Mouse (Mus musculus) liver, embryonic 14.5 days (tissue): Measurements from ENCODE around the gene Ccdc194. TPM values are rescaled to one million over a fixed set of nuclear protein-coding genes. Genes with fewer than 3 reads are reported as not detected.

Experiments used
- ATAC-seq: fragments of 200-750 bp; cut with Nextera tagmentation; 2 replicates; pipeline ENCODE4 v1.8.0; 2017; ENCODE audit warnings: moderate number of reproducible peaks, mild to moderate bottlenecking, moderate library complexity; ENCODE audit not compliant: insufficient read depth
- DNase-seq, 3 experiments: peaks; one replicate each; pipeline ENCODE4 v3.0.0-alpha.2; 2012 to 2013; ENCODE audit warnings: low read depth in 3 of 3, low spot score in 3 of 3
- H3K27ac ChIP-seq: fragments of 300-500 bp; sonication (generic); 2 replicates; pipeline ENCODE4 v1.5.1; 2014; ENCODE audit warnings: moderate library complexity, mild to moderate bottlenecking, control low read depth, inconsistent platforms
- H3K27me3 ChIP-seq: fragments of 300-500 bp; sonication (generic); 2 replicates; pipeline ENCODE4 v1.6.1; 2014; ENCODE audit warnings: mild to moderate bottlenecking, low read length, moderate library complexity; ENCODE audit not compliant: control insufficient read depth, insufficient read depth
- H3K36me3 ChIP-seq: fragments of 300-500 bp; sonication (generic); replicated peaks from 2 replicates; pipeline ENCODE4 v1.6.1; 2014; ENCODE audit warnings: low read depth; ENCODE audit not compliant: control insufficient read depth, insufficient read depth
- H3K4me1 ChIP-seq, 2 experiments: fragments of 200-500 bp in 1 of 2; fragments of 300-500 bp in 1 of 2; sonication (generic) in 1 of 2; replicated peaks; 2 replicates each; pipeline ENCODE4 v1.6.1; 2012 to 2014; ENCODE audit warnings: antibody characterized with exemption in 1 of 2, inconsistent platforms in 1 of 2, low read length in 1 of 2; ENCODE audit not compliant: control insufficient read depth in 2 of 2, insufficient read depth in 2 of 2
- H3K4me2 ChIP-seq: fragments of 300-500 bp; sonication (generic); 2 replicates; pipeline ENCODE4 v1.6.1; 2014; ENCODE audit warnings: low read depth, mild to moderate bottlenecking, control low read depth, moderate library complexity
- H3K4me3 ChIP-seq, 2 experiments: fragments of 200-500 bp in 1 of 2; fragments of 300-500 bp in 1 of 2; sonication (generic) in 1 of 2; 2 replicates each; pipeline ENCODE4 v1.5.1; 2012 to 2014; ENCODE audit warnings: low read depth in 2 of 2, low read length in 2 of 2, mild to moderate bottlenecking in 2 of 2, control low read depth in 1 of 2, inconsistent platforms in 1 of 2, moderate library complexity in 1 of 2; ENCODE audit not compliant: insufficient read depth in 1 of 2
- H3K9ac ChIP-seq: fragments of 300-500 bp; sonication (generic); replicated peaks from 2 replicates; pipeline ENCODE4 v1.6.1; 2014; ENCODE audit warnings: mild to moderate bottlenecking, control low read depth, moderate library complexity
- H3K9me3 ChIP-seq: fragments of 300-500 bp; sonication (generic); 2 replicates; pipeline ENCODE4 v1.6.1; 2016; ENCODE audit warnings: low read length, mixed read lengths; ENCODE audit not compliant: control insufficient read depth
- CTCF ChIP-seq: IDR thresholded peaks from 2 replicates; pipeline ENCODE4 v1.5.1; 2016; ENCODE audit warnings: antibody characterized with exemption, low read depth, control low read depth
- EP300 ChIP-seq: IDR thresholded peaks from 2 replicates; pipeline ENCODE4 v1.6.1; 2016; ENCODE audit warnings: antibody characterized with exemption, low read depth
- WGBS: fragments of 180-500 bp; shearing (Covaris S2); extraction: QIAGEN DNeasy Blood & Tissue Kit; methylation state at CpG from one replicate; pipeline ENCODE4 v1.1.7; 2014; ENCODE audit not compliant: insufficient replicate concordance; 5-methylcytosine and 5-hydroxymethylcytosine counted together
- polyA plus RNA-seq, 2 experiments: library from polyadenylated mRNA; depleted of rRNA in 1 of 2; stranded (reverse) in 1 of 2; unstranded in 1 of 2; fragments of >200 nt; fragmentation: Nextera tagmentation in 1 of 2; extraction: Ambion mirVana in 1 of 2; gene quantifications; 2 replicates each; pipeline versions ENCODE4 v1.2.1 to v1.2.3; 2012 to 2014

The Ccdc194 gene
- 0.09 and 0.11 TPM in 2 replicates for polyA plus RNA-seq (2012; rRNA removed)
- 0.19 TPM in 1 of 2 replicates, not detected in the other for polyA plus RNA-seq (2014; fragmentation: Nextera tagmentation; extraction: Ambion mirVana)

GRCm38 (mm10) chr8:71525226-71526050 lies at the start of gene Ccdc194:
Gene Ccdc194, minus strand, starts transcription at chr8:71525711.
- TF ChIP-seq CTCF = no peak
- no peak for TF ChIP-seq EP300
- no peaks in the 10 kb centered on the region for H3K36me3 ChIP-seq
- H3K9me3 ChIP-seq = no peaks in the 10 kb centered on the region
- peaks cover 15% of the 10 kb centered on the region for H3K27me3 ChIP-seq
- H3K4me2 ChIP-seq = no peak within 1 kb of the TSS
- 31% methylated on average over 46 of the region's 46 CpGs for WGBS
- H3K4me3 ChIP-seq = no peak within 1 kb of the TSS
- no peak for ATAC-seq
- H3K9ac ChIP-seq = no peak within 1 kb of the TSS
- H3K27ac ChIP-seq = no peak within 1 kb of the TSS
- no peak for DNase-seq
- H3K4me1 ChIP-seq = peaks cover 0 to 5% of the 10 kb centered on the region in 2 experiments; a peak in 2 of 4 replicates

- 56% methylated on average over 1 of the region's 1 CpGs for WGBS
Observed at GRCm38 (mm10) chr8:71575020-71575419, 49.5 kb upstream of the Ccdc194 start.

GRCm38 (mm10) chr8:71574426-71574825 lies 48.9 kb upstream of the Ccdc194 start:
- WGBS = 62% methylated on average over 7 of the region's 7 CpGs
- no peak overlapping the region for H3K27ac ChIP-seq
- DNase-seq = no peak
- TF ChIP-seq CTCF = no peak
- no peak for TF ChIP-seq EP300
- H3K4me3 ChIP-seq = no peak overlapping the region
- no peak for ATAC-seq
- H3K9ac ChIP-seq = no peak overlapping the region
- H3K4me1 ChIP-seq = peaks cover 3 to 7% of the 10 kb centered on the region in 2 experiments
- peaks cover 3% of the 10 kb centered on the region for H3K27me3 ChIP-seq
- H3K36me3 ChIP-seq = no peaks in the 10 kb centered on the region
- H3K4me2 ChIP-seq = no peak overlapping the region
- no peaks in the 10 kb centered on the region for H3K9me3 ChIP-seq

More at GRCm38 (mm10) chr8:71575020-71575419, 49.5 kb upstream of the Ccdc194 start:
- TF ChIP-seq EP300 (no peak), CTCF (no peak)
- no peaks in the 10 kb centered on the region for H3K36me3 ChIP-seq
- no peak for ATAC-seq
- DNase-seq = no peak
- H3K9ac ChIP-seq = no peak overlapping the region
- H3K4me1 ChIP-seq = peaks cover 0 to 6% of the 10 kb centered on the region in 2 experiments; a peak in 3 of 4 replicates
- no peaks in the 10 kb centered on the region for H3K9me3 ChIP-seq
- no peaks in the 10 kb centered on the region; the same call in 1 of the 2 replicates for H3K27me3 ChIP-seq
- no peak overlapping the region for H3K4me2 ChIP-seq
- H3K27ac ChIP-seq = no peak overlapping the region
- H3K4me3 ChIP-seq = no peak overlapping the region

DNA sequence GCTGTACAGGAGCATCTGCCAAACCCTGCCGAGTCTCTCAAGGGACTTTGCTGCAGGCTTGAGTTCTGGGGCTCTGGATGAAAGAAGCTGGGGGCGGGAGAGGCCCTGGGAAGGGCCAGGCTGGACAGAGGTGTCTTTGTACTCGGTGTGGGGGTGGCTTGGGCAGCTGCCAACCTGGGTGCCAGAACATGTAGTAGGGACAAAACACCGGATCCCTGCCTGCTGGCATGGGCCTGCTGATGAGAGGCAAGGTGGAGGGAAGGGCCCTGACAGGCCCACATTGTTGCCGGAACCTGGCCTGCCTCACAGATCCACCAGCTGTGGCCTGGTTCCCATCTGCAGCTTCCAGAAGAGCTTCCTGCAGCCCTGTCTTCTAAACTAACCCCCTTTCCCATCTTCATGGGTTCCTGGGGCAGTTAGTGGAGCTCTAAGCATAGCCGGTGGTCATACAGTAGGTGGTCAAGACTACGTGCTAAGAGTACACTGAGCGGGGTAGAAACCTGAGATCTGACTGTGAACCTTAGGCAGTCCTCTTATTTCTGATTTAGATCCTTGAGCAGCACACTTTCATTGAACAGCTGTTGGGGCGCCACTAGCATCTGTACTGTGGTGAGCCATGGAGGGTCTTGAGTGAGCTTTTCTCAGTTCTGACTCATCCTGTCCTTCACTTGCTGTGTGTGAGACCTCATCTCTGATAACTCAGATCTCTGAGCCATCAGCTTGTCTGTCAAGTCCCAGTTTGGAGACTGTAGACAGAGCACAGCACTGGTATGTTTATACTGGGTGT lies 47.5 kb upstream of the Ccdc194 start:
- ATAC-seq (no peak), DNase-seq (no peak)
- H3K4me1 ChIP-seq = peaks cover 3 to 7% of the 10 kb centered on the region in 2 experiments
- no peak overlapping the region for H3K9ac ChIP-seq
- 77% methylated on average over 9 of the region's 9 CpGs for WGBS
- TF ChIP-seq EP300 = no peak
- no peak for TF ChIP-seq CTCF
- no peak overlapping the region for H3K4me3 ChIP-seq
- H3K4me2 ChIP-seq = no peak overlapping the region
- no peak overlapping the region for H3K27ac ChIP-seq
- peaks cover 9% of the 10 kb centered on the region for H3K27me3 ChIP-seq
- no peaks in the 10 kb centered on the region for H3K36me3 ChIP-seq
- no peaks in the 10 kb centered on the region for H3K9me3 ChIP-seq

GRCm38 (mm10) chr8:71572077-71572476 lies 46.6 kb upstream of the Ccdc194 start:
- Histone ChIP-seq H3K4me3 (no peak overlapping the region), H3K4me1 (peaks cover 3 to 7% of the 10 kb centered on the region in 2 experiments), H3K27me3 (peaks cover 9% of the 10 kb centered on the region), H3K27ac (no peak overlapping the region), H3K4me2 (no peak overlapping the region), H3K9ac (no peak overlapping the region), H3K9me3 (no peaks in the 10 kb centered on the region), H3K36me3 (no peaks in the 10 kb centered on the region)
- ATAC-seq = no peak
- DNase-seq = no peak
- TF ChIP-seq EP300 = no peak
- no peak for TF ChIP-seq CTCF
- 61% methylated on average over 2 of the region's 2 CpGs for WGBS
